Mouse (Mus musculus): ENCODE results near the gene Map4k2.
"Not testable (repeated sequence)": the region's sequence is repeated elsewhere in the genome, so short reads cannot be mapped to it uniquely, and the experiment has no call there.

Map4k2 gene

GRCm38 (mm10) chr19:6340524-6341452 lies at the start of gene Map4k2:
Gene Map4k2, plus strand, starts transcription at chr19:6341135.
- in situ Hi-C loops (cut with MboI; ENCODE audit: low sequenced_read_pairs) = no loop called here

GRCm38 (mm10) chr19:6292262-6292661 lies 48.7 kb upstream of the Map4k2 start:
- in situ Hi-C loops (cut with MboI; ENCODE audit: low sequenced_read_pairs) = no loop called here

- in situ Hi-C loops (cut with MboI; ENCODE audit: low sequenced_read_pairs) = no loop called here
Measured at GRCm38 (mm10) chr19:6294301-6294700, 46.6 kb upstream of the Map4k2 start.

- in situ Hi-C loops (cut with MboI; ENCODE audit: low sequenced_read_pairs) = no loop called here
Measured at GRCm38 (mm10) chr19:6296551-6297210, 44.3 kb upstream of the Map4k2 start.

- in situ Hi-C loops (cut with MboI; ENCODE audit: low sequenced_read_pairs) = no loop called here
Measured at GRCm38 (mm10) chr19:6297641-6298040, 43.3 kb upstream of the Map4k2 start.

GRCm38 (mm10) chr19:6299003-6299402 lies 41.9 kb upstream of the Map4k2 start:
- in situ Hi-C loops (cut with MboI; ENCODE audit: low sequenced_read_pairs) = no loop called here

GRCm38 (mm10) chr19:6299450-6300267 lies 41.3 kb upstream of the Map4k2 start:
- in situ Hi-C loops (cut with MboI; ENCODE audit: low sequenced_read_pairs) = no loop called here

GRCm38 (mm10) chr19:6300402-6300841 lies 40.5 kb upstream of the Map4k2 start:
- in situ Hi-C loops (cut with MboI; ENCODE audit: low sequenced_read_pairs) = no loop called here

GRCm38 (mm10) chr19:6302114-6302513 lies 38.8 kb upstream of the Map4k2 start:
- in situ Hi-C loops (cut with MboI; ENCODE audit: low sequenced_read_pairs) = no loop called here

GRCm38 (mm10) chr19:6302522-6302921 lies 38.4 kb upstream of the Map4k2 start:
- in situ Hi-C loops (cut with MboI; ENCODE audit: low sequenced_read_pairs) = no loop called here

- in situ Hi-C loops (cut with MboI; ENCODE audit: low sequenced_read_pairs) = no loop called here
Measured at GRCm38 (mm10) chr19:6303831-6304230, 37.1 kb upstream of the Map4k2 start.

- in situ Hi-C loops (cut with MboI; ENCODE audit: low sequenced_read_pairs) = loop anchor here (5.0 kb wide), 1 partner anchor 43 kb away; no protein-coding TSS in a partner anchor
Measured at GRCm38 (mm10) chr19:6304787-6305516, 36.0 kb upstream of the Map4k2 start.

- in situ Hi-C loops (cut with MboI; ENCODE audit: low sequenced_read_pairs) = loop anchor here (5.0 kb wide), 1 partner anchor 43 kb away; no protein-coding TSS in a partner anchor
Measured at GRCm38 (mm10) chr19:6305517-6306115, 35.3 kb upstream of the Map4k2 start.

GRCm38 (mm10) chr19:6306137-6306551 lies 34.8 kb upstream of the Map4k2 start, which contains the start of gene Cdc42bpg:
Gene Cdc42bpg, plus strand, starts transcription at chr19:6306456.
- in situ Hi-C loops (cut with MboI; ENCODE audit: low sequenced_read_pairs) = loop anchor here (5.0 kb wide), 1 partner anchor 44 kb away; no protein-coding TSS in a partner anchor

- in situ Hi-C loops (cut with MboI; ENCODE audit: low sequenced_read_pairs) = loop anchor here (5.0 kb wide), 1 partner anchor 44 kb away; no protein-coding TSS in a partner anchor
Measured at GRCm38 (mm10) chr19:6306586-6306985, 34.3 kb upstream of the Map4k2 start.

- in situ Hi-C loops (cut with MboI; ENCODE audit: low sequenced_read_pairs) = loop anchor here (5.0 kb wide), 1 partner anchor 46 kb away; no protein-coding TSS in a partner anchor
Measured at GRCm38 (mm10) chr19:6307733-6308531, 33.0 kb upstream of the Map4k2 start.

- in situ Hi-C loops (cut with MboI; ENCODE audit: low sequenced_read_pairs) = no loop called here
Measured at GRCm38 (mm10) chr19:6310181-6310580, 30.8 kb upstream of the Map4k2 start.

- in situ Hi-C loops (cut with MboI; ENCODE audit: low sequenced_read_pairs) = not testable (repeated sequence)
Measured at GRCm38 (mm10) chr19:6311783-6312182, 29.2 kb upstream of the Map4k2 start.

GRCm38 (mm10) chr19:6313796-6314195 lies 27.1 kb upstream of the Map4k2 start:
- in situ Hi-C loops (cut with MboI; ENCODE audit: low sequenced_read_pairs) = no loop called here

Measured in CH12F3 (cell line).